Mouse (Mus musculus) cerebellum, adult 2 months (tissue): ENCODE data around the gene Olah.

ENCODE experiments used
- CTCF ChIP-seq: fragments of 200-500 bp; IDR thresholded peaks from 2 replicates; pipeline ENCODE4 v1.5.1; 2011; ENCODE audit warnings: low read depth, mild to moderate bottlenecking, control low read depth, low read length, moderate library complexity, borderline replicate concordance; ENCODE audit not compliant: insufficient read depth
- POLR2A ChIP-seq: fragments of 200-500 bp; IDR thresholded peaks from 2 replicates; pipeline ENCODE4 v1.6.1; 2011; ENCODE audit warnings: low read length, control low read depth, borderline replicate concordance; ENCODE audit not compliant: insufficient read depth

DNA sequence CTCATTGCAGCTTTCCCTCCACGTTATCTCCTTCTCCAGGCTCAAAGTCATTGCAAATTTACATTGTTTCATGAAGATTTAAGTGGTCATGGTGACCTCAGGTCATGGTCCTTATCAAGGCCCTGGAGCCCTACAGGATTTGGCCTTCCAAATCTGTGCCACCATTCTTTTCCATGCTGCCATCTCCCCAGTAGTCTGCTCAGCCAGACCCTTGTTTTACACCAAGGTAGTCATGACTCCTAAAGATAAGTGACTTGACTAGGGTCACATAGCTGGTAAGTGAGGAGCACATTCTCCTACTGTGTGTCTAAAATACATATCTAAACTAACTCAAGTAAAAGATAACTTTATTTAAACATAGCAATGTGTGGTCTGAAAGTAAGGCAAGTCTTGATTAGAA is 104.8 kb downstream of the Olah start:
- TF ChIP-seq CTCF: no peak
- no peak for TF ChIP-seq POLR2A
